Mouse (Mus musculus) liver, postnatal 0 days (tissue): ENCODE results near the gene Axdnd1.

Source experiments
- CTCF ChIP-seq: sonication (generic); IDR thresholded peaks from 2 replicates; pipeline ENCODE4 v1.5.1; 2016; ENCODE audit warnings: antibody characterized with exemption, low read depth
- EP300 ChIP-seq: IDR thresholded peaks from 2 replicates; pipeline ENCODE4 v1.6.1; 2016; ENCODE audit warnings: antibody characterized with exemption, low read depth, mild to moderate bottlenecking

GRCm38 (mm10) chr1:156442776-156443175 is 21.8 kb upstream of the Axdnd1 start:
- TF ChIP-seq CTCF, result no peak
- no peak for TF ChIP-seq EP300
